Mouse (Mus musculus): ENCODE measurements around the gene Prr11.

The Prr11 gene

GRCm38 (mm10) chr11:87108409-87108754, at the start of gene Prr11:
Prr11 (minus strand) TSS chr11:87108708.
- DNase-seq (ENCODE audit: extremely low read depth, insufficient read length, low spot score), result no peak

- no peak for DNase-seq (ENCODE audit: extremely low read depth, insufficient read length, low spot score)
Measured at GRCm38 (mm10) chr11:87158012-87158411, 49.5 kb upstream of the Prr11 start.

GRCm38 (mm10) chr11:87136233-87136632, 27.7 kb upstream of the Prr11 start:
- DNase-seq (ENCODE audit: extremely low read depth, insufficient read length, low spot score), result no peak

GRCm38 (mm10) chr11:87126824-87127816, 18.6 kb upstream of the Prr11 start, which contains the start of gene Trim37:
Trim37 (plus strand) TSS chr11:87127077.
- peak; percentile 94 for DNase-seq (ENCODE audit: extremely low read depth, insufficient read length, low spot score)

- peak; percentile 17 for DNase-seq (ENCODE audit: extremely low read depth, insufficient read length, low spot score)
Measured at GRCm38 (mm10) chr11:87126281-87126823, 17.8 kb upstream of the Prr11 start.

- no peak for DNase-seq (ENCODE audit: extremely low read depth, insufficient read length, low spot score)
Measured at GRCm38 (mm10) chr11:87125562-87125961, 17.1 kb upstream of the Prr11 start.

- no peak for DNase-seq (ENCODE audit: extremely low read depth, insufficient read length, low spot score)
Measured at GRCm38 (mm10) chr11:87121864-87122263, 13.4 kb upstream of the Prr11 start.

- no peak for DNase-seq (ENCODE audit: extremely low read depth, insufficient read length, low spot score)
Measured at GRCm38 (mm10) chr11:87110172-87110909, 1.8 kb upstream of the Prr11 start.

- peak; percentile 74 for DNase-seq (ENCODE audit: extremely low read depth, insufficient read length, low spot score)
Measured at GRCm38 (mm10) chr11:87109519-87110171, 1.1 kb upstream of the Prr11 start.

GRCm38 (mm10) chr11:87108755-87109518, 429 bp upstream of the Prr11 start, which contains the start of gene Ska2:
Ska2 (plus strand) TSS chr11:87109234.
- DNase-seq (ENCODE audit: extremely low read depth, insufficient read length, low spot score), result peak; percentile 99

GRCm38 (mm10) chr11:87087142-87087541, 21.4 kb downstream of the Prr11 start:
- no peak for DNase-seq (ENCODE audit: extremely low read depth, insufficient read length, low spot score)

- DNase-seq (ENCODE audit: extremely low read depth, insufficient read length, low spot score), result peak; percentile 79
Measured at GRCm38 (mm10) chr11:87086290-87086984, 22.1 kb downstream of the Prr11 start, which contains the start of gene Smg8. Smg8 (minus strand) TSS chr11:87086774.

- no peak for DNase-seq (ENCODE audit: extremely low read depth, insufficient read length, low spot score)
Measured at GRCm38 (mm10) chr11:87085461-87085860, 23.0 kb downstream of the Prr11 start.

GRCm38 (mm10) chr11:87083712-87084111, 24.8 kb downstream of the Prr11 start:
- DNase-seq (ENCODE audit: extremely low read depth, insufficient read length, low spot score), result no peak

GRCm38 (mm10) chr11:87073866-87074440, 34.6 kb downstream of the Prr11 start, which contains the start of gene Gdpd1:
Gdpd1 (minus strand) TSS chr11:87074062.
- DNase-seq (ENCODE audit: extremely low read depth, insufficient read length, low spot score), result peak; percentile 90

- peak; percentile 76 for DNase-seq (ENCODE audit: extremely low read depth, insufficient read length, low spot score)
Measured at GRCm38 (mm10) chr11:87073343-87073865, 35.1 kb downstream of the Prr11 start.

- no peak for DNase-seq (ENCODE audit: extremely low read depth, insufficient read length, low spot score)
Measured at GRCm38 (mm10) chr11:87062087-87062486, 46.4 kb downstream of the Prr11 start.

GRCm38 (mm10) chr11:87060410-87060809, 48.1 kb downstream of the Prr11 start:
- DNase-seq (ENCODE audit: extremely low read depth, insufficient read length, low spot score), result no peak
